Mouse (Mus musculus) C2C12 (cell line): ENCODE results near the gene Anapc1.

Experiments
- CTCF ChIP-seq: IDR thresholded peaks from one replicate; pipeline ENCODE4 v1.5.1; 2011; ENCODE audit not compliant: control insufficient read depth, insufficient read depth, insufficient read length
- USF1 ChIP-seq: IDR thresholded peaks from one replicate; pipeline ENCODE4 v1.6.1; 2011; ENCODE audit warnings: low read depth, mild to moderate bottlenecking, control low read depth, moderate library complexity

DNA sequence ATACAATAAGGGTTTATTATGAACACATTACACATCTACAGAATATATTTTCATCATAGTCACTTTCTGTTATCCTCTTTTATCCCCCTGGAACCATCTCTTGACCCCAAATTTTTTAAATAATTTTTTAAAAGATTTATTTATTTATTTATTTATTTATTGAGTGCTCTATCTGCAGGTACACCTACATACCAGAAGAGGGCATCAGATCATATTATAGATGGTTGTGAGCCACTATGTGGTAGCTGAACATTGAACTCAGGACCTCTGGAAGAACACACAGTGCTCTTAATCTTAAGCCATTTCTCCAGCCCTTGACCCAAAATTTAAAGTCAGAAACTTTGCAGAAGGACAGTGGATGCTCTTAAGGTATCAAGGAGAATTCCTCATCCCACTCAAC is 7.4 kb upstream of the Anapc1 start:
- no peak for TF ChIP-seq CTCF
- TF ChIP-seq USF1 = no peak
